Mouse (Mus musculus): Measurements from ENCODE around the gene Olfr432. TPM values are rescaled to one million over a fixed set of nuclear protein-coding genes. Genes with fewer than 3 reads are reported as not detected.
"Not testable (repeated sequence)": the region's sequence is repeated elsewhere in the genome, so short reads cannot be mapped to it uniquely, and the experiment has no call there.

Gene Olfr432
- polyA plus RNA-seq (2016; fragmentation: Nextera tagmentation; extraction: Ambion mirVana): not detected in 2 replicates

DNA sequence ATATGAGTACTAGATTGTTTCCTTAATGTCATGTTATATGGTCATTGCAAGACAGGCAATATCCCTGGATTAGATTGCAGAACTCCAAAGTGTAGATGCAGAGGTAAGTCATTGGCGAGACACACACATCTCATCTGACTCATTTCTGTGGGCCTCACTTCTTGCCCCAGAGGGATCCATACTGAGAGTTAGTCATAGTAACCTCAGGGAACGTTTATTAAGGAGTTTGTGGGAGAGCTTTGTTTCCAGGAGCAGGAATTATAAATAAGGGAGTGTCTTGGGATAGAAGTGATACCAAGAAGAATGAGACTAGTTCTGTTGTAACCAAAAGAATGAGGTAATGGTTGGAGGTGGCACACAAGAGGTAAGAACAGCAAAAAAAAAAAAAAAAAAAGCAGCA, at the start of gene Olfr432:
Gene Olfr432, plus strand, starts transcription at position 313 of the 400 bp plus-strand sequence.
- 72% methylated on average over 2 of the region's 2 CpGs for WGBS
- H3K4me3 ChIP-seq: no peak within 1 kb of the TSS
- H3K27ac ChIP-seq (replicated peaks): no peak within 1 kb of the TSS
- no peak for DNase-seq (ENCODE audit: low spot score)
- H3K36me3 ChIP-seq (replicated peaks): no peaks in the 10 kb centered on the region
- H3K27me3 ChIP-seq (replicated peaks; ENCODE audit: low read depth, poor library complexity, severe bottlenecking): no peaks in the 10 kb centered on the region
- H3K9me3 ChIP-seq: no peaks in the 10 kb centered on the region
- H3K4me1 ChIP-seq: no peaks in the 10 kb centered on the region

DNA sequence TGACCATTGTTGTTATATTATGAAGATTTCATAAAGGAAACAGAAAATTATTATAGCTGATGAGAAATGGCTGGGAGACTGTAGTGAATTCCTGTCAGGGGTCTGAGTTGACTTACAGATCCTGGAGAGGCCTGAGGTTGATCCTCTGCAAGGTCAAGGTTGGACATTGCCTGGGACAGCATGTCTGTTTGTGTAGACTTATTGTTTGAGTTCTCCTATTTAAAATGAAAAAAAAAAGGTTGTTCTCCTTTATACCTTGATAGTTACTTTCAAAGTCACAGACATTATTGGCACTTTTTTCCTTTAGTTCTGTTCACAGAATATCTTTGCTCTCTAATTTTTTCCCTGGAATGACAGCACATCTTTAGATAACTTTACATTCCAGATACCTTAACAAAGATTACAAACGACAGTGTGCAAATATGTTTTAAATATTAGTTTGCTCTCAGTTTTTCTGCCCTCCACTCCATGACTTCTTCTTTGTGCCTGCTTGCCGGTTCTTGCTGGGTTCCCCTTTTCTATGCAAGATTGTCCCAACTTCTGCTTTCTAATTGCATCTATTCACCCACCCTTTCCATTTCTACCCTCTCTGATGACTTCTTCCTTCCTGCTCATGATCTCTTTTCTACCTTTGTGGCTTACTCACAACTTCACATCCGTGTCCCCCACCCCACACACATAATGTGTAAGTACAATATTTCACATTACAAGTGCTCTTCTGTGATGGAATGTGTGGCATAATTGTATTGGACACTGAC, 44.5 kb upstream of the Olfr432 start:
- 81% methylated on average over 2 of the region's 3 CpGs for WGBS
- not testable (repeated sequence) for H3K27ac ChIP-seq (replicated peaks); H3K4me3 ChIP-seq; H3K36me3 ChIP-seq (replicated peaks); DNase-seq (ENCODE audit: low spot score); H3K27me3 ChIP-seq (replicated peaks; ENCODE audit: low read depth, poor library complexity, severe bottlenecking); H3K9me3 ChIP-seq; H3K4me1 ChIP-seq

DNA sequence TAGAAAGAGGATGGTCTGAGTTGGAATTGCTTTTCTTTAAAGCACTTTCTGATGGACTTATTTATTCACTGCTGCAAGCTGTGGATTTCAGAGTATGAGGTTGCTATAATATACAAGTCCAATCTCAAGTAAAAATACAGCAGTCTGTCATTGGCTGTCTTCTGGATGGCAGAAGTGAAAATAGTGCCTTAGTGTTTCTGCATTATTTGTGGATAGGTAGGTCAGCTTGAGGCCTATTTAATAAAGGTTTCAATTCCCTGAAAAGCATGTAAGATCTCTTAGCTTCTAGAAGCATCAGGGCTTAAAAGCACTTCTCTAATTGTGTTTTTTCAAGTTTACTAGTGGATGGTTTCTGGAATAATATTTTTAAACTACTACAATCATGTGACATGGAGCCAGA, 42.0 kb upstream of the Olfr432 start:
- H3K4me3 ChIP-seq; H3K4me1 ChIP-seq; H3K36me3 ChIP-seq (replicated peaks); DNase-seq (ENCODE audit: low spot score); H3K9me3 ChIP-seq; H3K27ac ChIP-seq (replicated peaks); H3K27me3 ChIP-seq (replicated peaks; ENCODE audit: low read depth, poor library complexity, severe bottlenecking): not testable (repeated sequence)

DNA sequence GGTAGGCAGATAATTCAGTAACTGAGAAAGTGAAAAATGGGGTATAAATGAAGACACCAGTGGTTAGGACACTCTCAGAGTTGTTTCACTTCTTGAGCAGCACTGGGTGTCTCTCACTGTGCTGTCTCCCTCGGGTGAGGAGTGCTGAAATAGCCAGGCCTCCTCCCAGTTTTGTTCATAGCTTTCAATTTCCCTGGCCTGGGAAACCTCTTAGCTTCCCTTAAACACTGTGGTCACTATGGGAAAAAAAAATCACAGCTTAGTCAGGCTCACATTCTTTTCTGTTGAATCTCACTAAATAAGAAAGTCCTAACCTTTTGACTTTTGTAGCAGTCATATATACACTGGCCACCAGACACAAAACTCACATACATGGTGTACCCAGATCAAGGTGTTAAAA, 17.3 kb upstream of the Olfr432 start, which contains the start of gene Ifi205:
Gene Ifi205, minus strand, starts transcription at position 113 of the 400 bp plus-strand sequence.
- DNase-seq (ENCODE audit: low spot score): no peak
- WGBS: 54% methylated on average over 1 of the region's 1 CpGs
- no peak within 1 kb of the TSS for H3K4me3 ChIP-seq

DNA sequence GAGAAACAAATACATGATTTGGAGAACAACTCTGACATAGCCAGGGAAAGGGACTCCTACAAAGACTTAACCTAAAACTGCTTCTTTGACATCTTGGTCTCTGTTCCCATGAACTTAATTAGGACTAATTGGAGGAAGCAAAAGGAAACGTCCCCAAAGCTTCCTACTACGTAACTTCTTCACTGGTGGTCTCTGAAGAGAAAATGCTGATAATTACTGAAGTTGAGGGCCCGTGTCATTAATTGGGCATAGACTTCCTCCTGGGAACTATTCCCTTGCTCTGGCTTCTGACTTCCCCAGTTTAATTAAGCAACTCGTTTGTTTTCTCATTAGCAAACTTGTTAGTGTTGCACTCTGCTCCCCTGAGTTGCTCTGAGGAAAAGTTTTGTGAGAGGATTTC, 13.2 kb upstream of the Olfr432 start:
- Histone ChIP-seq H3K4me1 (no peaks in the 10 kb centered on the region), H3K4me3 (no peak overlapping the region), H3K27ac (replicated peaks) (no peak overlapping the region), H3K36me3 (replicated peaks) (no peaks in the 10 kb centered on the region), H3K27me3 (replicated peaks; ENCODE audit: low read depth, poor library complexity, severe bottlenecking) (no peaks in the 10 kb centered on the region), H3K9me3 (no peaks in the 10 kb centered on the region)
- 46% methylated on average over 4 of the region's 4 CpGs for WGBS
- no peak for DNase-seq (ENCODE audit: low spot score)

More for the DNA sequence above, 17.3 kb upstream of the Olfr432 start, which contains the start of gene Ifi205:
- no peaks in the 10 kb centered on the region for H3K4me1 ChIP-seq
- no peak within 1 kb of the TSS for H3K27ac ChIP-seq (replicated peaks)
- no peaks in the 10 kb centered on the region for H3K27me3 ChIP-seq (replicated peaks; ENCODE audit: low read depth, poor library complexity, severe bottlenecking)
- H3K36me3 ChIP-seq (replicated peaks): no peaks in the 10 kb centered on the region
- no peaks in the 10 kb centered on the region for H3K9me3 ChIP-seq

DNA sequence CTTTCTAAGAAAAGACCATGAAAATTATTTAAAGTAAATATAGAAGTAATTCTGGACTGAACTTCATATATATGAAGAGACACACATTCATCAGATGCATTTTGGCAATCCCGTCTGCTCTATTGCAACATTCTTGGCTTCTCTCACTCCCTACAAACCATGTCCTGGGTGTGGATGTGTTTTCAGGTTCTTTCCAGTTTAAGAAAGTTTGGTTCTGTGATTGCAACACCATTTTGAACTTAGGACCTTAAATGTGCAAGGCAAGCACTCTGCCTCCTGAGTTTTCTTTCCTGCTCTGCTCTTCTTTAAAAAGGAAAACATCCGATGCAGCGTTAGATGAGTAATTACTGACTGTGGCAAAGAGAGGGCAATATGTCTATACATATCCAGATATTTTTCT, 10.5 kb upstream of the Olfr432 start:
- no peak for DNase-seq (ENCODE audit: low spot score)
- no peaks in the 10 kb centered on the region for H3K27me3 ChIP-seq (replicated peaks; ENCODE audit: low read depth, poor library complexity, severe bottlenecking)
- 90% methylated on average over 3 of the region's 3 CpGs for WGBS
- H3K9me3 ChIP-seq: no peaks in the 10 kb centered on the region
- H3K4me1 ChIP-seq: no peaks in the 10 kb centered on the region
- H3K4me3 ChIP-seq: no peak overlapping the region
- no peak overlapping the region for H3K27ac ChIP-seq (replicated peaks)
- no peaks in the 10 kb centered on the region for H3K36me3 ChIP-seq (replicated peaks)

DNA sequence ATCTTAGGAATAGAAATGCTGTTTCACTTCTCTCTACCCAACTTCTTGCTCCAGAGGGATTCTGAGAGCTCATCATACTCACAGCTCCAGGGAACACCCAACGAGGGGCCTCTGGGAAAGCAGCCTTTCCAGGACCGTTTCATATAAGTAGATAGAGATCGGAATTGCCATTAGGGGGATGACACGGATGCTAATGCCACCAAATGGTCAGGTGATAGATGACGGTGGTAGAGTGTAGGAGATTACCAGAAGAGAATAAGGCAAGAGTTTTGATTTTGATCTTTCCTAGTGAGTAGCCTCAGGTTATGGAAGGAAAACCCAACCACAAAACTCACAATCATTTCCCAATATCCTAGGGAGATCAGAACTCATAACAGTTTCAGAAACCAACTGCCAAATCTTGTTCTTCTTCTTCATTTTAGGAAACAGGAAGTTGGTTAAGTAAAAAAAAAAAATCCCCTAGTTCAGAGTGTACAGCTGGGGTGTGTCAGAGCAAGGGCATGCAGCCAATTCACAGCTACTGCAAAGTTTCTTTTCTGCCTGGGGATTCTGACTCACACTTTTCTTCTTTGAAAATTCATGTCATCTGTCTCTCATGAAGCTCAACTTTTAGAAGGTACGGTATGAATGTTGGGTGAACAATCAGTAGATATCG, 8.4 kb upstream of the Olfr432 start, which contains the start of gene Olfr433:
Gene Olfr433, plus strand, starts transcription at position 183 of the 655 bp plus-strand sequence.
- Histone ChIP-seq H3K9me3 (no peaks in the 10 kb centered on the region), H3K36me3 (replicated peaks) (no peaks in the 10 kb centered on the region), H3K4me3 (no peak within 1 kb of the TSS), H3K4me1 (no peaks in the 10 kb centered on the region), H3K27me3 (replicated peaks; ENCODE audit: low read depth, poor library complexity, severe bottlenecking) (no peaks in the 10 kb centered on the region), H3K27ac (replicated peaks) (no peak within 1 kb of the TSS)
- 87% methylated on average over 7 of the region's 7 CpGs for WGBS
- DNase-seq (ENCODE audit: low spot score): no peak

DNA sequence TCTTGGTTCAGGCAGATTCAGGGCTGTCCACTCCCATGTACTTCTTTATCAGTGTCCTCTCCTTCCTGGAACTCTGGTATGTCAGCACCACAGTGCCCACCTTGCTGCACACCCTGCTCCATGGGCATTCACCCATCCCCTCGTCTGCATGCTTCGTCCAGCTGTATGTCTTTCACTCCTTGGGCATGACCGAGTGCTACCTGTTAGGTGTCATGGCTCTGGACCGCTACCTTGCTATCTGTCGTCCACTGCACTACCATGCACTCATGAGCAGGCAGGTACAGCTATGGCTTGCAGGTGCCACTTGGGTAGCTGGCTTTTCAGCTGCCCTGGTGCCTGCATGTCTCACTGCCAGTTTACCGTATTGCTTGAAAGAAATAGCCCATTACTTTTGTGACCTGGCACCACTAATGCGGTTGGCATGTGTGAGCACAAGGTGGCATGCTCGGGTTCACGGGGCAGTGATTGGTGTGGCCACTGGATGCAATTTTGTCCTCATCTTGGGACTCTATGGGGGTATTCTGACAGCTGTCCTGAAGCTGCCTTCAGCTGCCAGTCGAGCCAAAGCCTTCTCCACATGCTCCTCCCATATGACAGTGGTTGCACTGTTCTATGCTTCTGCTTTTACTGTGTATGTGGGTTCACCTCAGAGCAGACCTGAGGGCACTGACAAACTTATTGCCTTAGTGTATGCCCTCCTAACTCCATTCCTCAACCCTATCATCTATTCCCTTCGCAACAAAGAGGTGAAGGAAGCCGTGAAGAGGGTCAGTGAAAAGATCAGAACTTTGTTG, 6.7 kb upstream of the Olfr432 start:
- H3K4me3 ChIP-seq; H3K36me3 ChIP-seq (replicated peaks); H3K27ac ChIP-seq (replicated peaks); H3K4me1 ChIP-seq; H3K27me3 ChIP-seq (replicated peaks; ENCODE audit: low read depth, poor library complexity, severe bottlenecking); H3K9me3 ChIP-seq; DNase-seq (ENCODE audit: low spot score): not testable (repeated sequence)
- 91% methylated on average over 12 of the region's 12 CpGs for WGBS

DNA sequence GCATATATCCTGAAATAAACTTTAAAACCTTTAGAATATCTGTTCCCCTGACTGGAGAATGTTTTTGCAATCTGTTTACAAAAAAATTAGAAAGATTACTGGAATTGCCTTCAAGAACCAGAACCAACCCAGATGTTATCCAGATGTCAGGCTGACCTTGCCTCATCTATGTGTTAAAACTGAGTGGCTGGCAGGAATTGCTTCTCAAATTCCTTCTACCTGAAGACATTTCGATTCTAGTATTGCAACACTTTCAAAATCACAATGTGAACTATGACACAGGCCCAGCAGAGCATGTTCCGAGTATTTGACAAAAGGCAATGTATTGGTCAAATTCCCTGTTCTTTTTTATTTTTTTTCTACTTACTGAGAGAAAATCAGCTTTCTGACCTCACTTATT, 4.6 kb upstream of the Olfr432 start:
- H3K36me3 ChIP-seq (replicated peaks): no peaks in the 10 kb centered on the region
- no peaks in the 10 kb centered on the region for H3K9me3 ChIP-seq
- DNase-seq (ENCODE audit: low spot score): no peak
- no peaks in the 10 kb centered on the region for H3K27me3 ChIP-seq (replicated peaks; ENCODE audit: low read depth, poor library complexity, severe bottlenecking)
- WGBS: 71% methylated on average over 2 of the region's 2 CpGs
- no peaks in the 10 kb centered on the region for H3K4me1 ChIP-seq
- no peak overlapping the region for H3K4me3 ChIP-seq
- no peak overlapping the region for H3K27ac ChIP-seq (replicated peaks)

DNA sequence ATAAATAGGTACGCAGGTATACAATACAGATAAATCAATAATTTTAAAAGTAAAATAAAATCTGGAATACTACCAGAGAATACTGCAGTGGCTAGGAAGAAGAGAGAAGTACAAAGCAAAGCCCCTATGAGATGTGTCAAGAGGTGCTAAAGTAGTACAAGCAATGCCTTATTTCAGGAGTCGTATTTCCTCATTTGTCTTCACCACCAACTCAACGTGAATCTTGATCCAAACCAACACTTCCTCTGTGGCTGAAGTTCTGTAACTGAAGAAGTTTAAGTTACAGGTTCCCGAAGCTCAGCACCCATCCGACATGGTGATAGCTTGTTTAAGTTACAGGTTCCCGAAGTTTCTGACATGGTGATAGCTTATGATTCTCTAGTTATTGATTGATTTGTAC, 778 bp upstream of the Olfr432 start:
- H3K9me3 ChIP-seq; H3K4me3 ChIP-seq; H3K27me3 ChIP-seq (replicated peaks; ENCODE audit: low read depth, poor library complexity, severe bottlenecking); H3K36me3 ChIP-seq (replicated peaks); DNase-seq (ENCODE audit: low spot score); H3K27ac ChIP-seq (replicated peaks); H3K4me1 ChIP-seq: not testable (repeated sequence)
- 87% methylated on average over 6 of the region's 6 CpGs for WGBS

DNA sequence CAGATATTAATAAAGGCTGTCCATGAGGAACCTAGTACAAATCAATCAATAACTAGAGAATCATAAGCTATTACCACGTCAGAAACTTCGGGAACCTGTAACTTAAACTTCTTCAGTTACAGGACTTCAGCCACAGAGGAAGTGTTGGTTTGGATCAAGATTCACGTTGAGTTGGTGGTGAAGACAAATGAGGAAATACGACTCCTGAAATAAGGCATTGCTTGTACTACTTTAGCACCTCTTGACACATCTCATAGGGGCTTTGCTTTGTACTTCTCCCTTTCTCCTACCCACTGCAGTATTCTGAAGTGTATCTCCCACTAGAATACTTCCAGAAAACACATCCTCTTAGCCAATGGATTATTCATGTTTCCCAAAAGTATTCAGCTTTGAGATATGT, 352 bp downstream of the Olfr432 start:
- 82% methylated on average over 4 of the region's 4 CpGs for WGBS
- DNase-seq (ENCODE audit: low spot score); H3K4me1 ChIP-seq; H3K27ac ChIP-seq (replicated peaks); H3K36me3 ChIP-seq (replicated peaks); H3K27me3 ChIP-seq (replicated peaks; ENCODE audit: low read depth, poor library complexity, severe bottlenecking); H3K4me3 ChIP-seq; H3K9me3 ChIP-seq: not testable (repeated sequence)

DNA sequence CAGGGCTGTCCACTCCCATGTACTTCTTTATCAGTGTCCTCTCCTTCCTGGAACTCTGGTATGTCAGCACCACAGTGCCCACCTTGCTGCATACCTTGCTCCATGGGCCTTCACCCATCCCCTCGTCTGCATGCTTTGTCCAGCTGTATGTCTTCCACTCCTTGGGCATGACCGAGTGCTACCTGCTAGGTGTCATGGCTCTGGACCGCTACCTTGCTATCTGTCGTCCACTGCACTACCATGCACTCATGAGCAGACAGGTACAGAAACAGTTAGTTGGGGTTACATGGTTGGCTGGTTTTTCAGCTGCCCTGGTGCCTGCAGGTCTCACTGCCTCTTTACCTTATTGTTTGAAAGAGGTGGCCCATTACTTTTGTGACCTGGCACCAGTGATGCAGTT, 1.5 kb downstream of the Olfr432 start:
- no peaks in the 10 kb centered on the region for H3K36me3 ChIP-seq (replicated peaks)
- no peaks in the 10 kb centered on the region for H3K4me1 ChIP-seq
- no peaks in the 10 kb centered on the region for H3K27me3 ChIP-seq (replicated peaks; ENCODE audit: low read depth, poor library complexity, severe bottlenecking)
- H3K4me3 ChIP-seq: no peak overlapping the region
- H3K27ac ChIP-seq (replicated peaks): no peak overlapping the region
- 88% methylated on average over 4 of the region's 4 CpGs for WGBS
- no peak for DNase-seq (ENCODE audit: low spot score)
- no peaks in the 10 kb centered on the region for H3K9me3 ChIP-seq
